Mouse (Mus musculus) fibroblast of lung, adult 2 months (primary cell): ENCODE measurements around the gene Mapk8.

ENCODE experiments used
- DNase-seq: peaks from one replicate; pipeline ENCODE4 v3.0.0-alpha.2; 2011; ENCODE audit warnings: low read depth

Mapk8 gene

GRCm38 (mm10) chr14:33398065-33398860 is 48.7 kb downstream of the Mapk8 start:
- DNase-seq, result no peak

- no peak for DNase-seq
Observed at GRCm38 (mm10) chr14:33380830-33381457, 66.0 kb downstream of the Mapk8 start.

- no peak for DNase-seq
Observed at GRCm38 (mm10) chr14:33378723-33379122, 68.2 kb downstream of the Mapk8 start.

- DNase-seq, result no peak
Observed at GRCm38 (mm10) chr14:33377211-33377610, 69.7 kb downstream of the Mapk8 start.

- DNase-seq, result no peak
Observed at GRCm38 (mm10) chr14:33374089-33374488, 72.9 kb downstream of the Mapk8 start.

GRCm38 (mm10) chr14:33373271-33373670 is 73.7 kb downstream of the Mapk8 start:
- DNase-seq, result no peak

- DNase-seq, result peak; percentile 28
Observed at GRCm38 (mm10) chr14:33371248-33371647, 75.7 kb downstream of the Mapk8 start.

- no peak for DNase-seq
Observed at GRCm38 (mm10) chr14:33370056-33370455, 76.9 kb downstream of the Mapk8 start.

GRCm38 (mm10) chr14:33369375-33369774 is 77.6 kb downstream of the Mapk8 start:
- no peak for DNase-seq

GRCm38 (mm10) chr14:33366891-33367777 is 79.8 kb downstream of the Mapk8 start:
- DNase-seq, result no peak

GRCm38 (mm10) chr14:33364061-33364460 is 82.9 kb downstream of the Mapk8 start:
- DNase-seq, result no peak

- DNase-seq, result no peak
Observed at GRCm38 (mm10) chr14:33363611-33364010, 83.3 kb downstream of the Mapk8 start.

GRCm38 (mm10) chr14:33362807-33363206 is 84.2 kb downstream of the Mapk8 start:
- DNase-seq, result no peak

GRCm38 (mm10) chr14:33362122-33362521 is 84.8 kb downstream of the Mapk8 start:
- DNase-seq, result no peak

- no peak for DNase-seq
Observed at GRCm38 (mm10) chr14:33361546-33361945, 85.4 kb downstream of the Mapk8 start.

GRCm38 (mm10) chr14:33358891-33359290 is 88.1 kb downstream of the Mapk8 start:
- DNase-seq, result no peak

- no peak for DNase-seq
Observed at GRCm38 (mm10) chr14:33357600-33358368, 89.2 kb downstream of the Mapk8 start.

- DNase-seq, result no peak
Observed at GRCm38 (mm10) chr14:33355276-33355675, 91.7 kb downstream of the Mapk8 start.

- DNase-seq, result no peak
Observed at GRCm38 (mm10) chr14:33352890-33353289, 94.1 kb downstream of the Mapk8 start.

- DNase-seq, result peak; percentile 69
Observed at GRCm38 (mm10) chr14:33351984-33352722, 94.8 kb downstream of the Mapk8 start.

GRCm38 (mm10) chr14:33351019-33351418 is 95.9 kb downstream of the Mapk8 start:
- DNase-seq, result no peak
